Mouse (Mus musculus): ENCODE results near the gene Lilrb4a.

DNA sequence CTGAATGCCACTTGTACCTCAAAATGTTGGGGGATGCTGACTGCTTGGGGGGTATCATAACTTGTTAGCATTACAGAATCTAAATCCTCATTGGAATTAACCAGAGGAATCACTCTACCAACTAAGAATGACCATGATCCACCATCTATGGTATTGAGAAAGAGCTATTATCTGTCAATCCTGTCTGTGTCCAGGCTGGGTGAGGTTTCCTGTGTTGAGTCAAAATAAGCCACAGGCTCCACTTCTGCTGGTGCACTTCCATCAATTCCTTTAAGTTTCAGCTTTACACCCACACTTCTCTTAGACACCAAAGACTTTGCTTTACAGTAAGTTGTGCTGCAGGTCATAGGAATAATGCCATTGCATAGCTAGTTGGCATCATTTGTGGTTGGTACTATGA lies 30.7 kb downstream of the Lilrb4a start:
- TF ChIP-seq CTCF (IDR thresholded peaks at IDR 0.05; ENCODE audit: extremely low read depth, insufficient read depth, low read length) (no peak), POLR2A (IDR thresholded peaks at IDR 0.05; ENCODE audit: extremely low read depth, insufficient read depth, low read length) (no peak)
